Comparison of ENCODE assay signal across 18 mouse cellular contexts in the genomic region with DNA sequence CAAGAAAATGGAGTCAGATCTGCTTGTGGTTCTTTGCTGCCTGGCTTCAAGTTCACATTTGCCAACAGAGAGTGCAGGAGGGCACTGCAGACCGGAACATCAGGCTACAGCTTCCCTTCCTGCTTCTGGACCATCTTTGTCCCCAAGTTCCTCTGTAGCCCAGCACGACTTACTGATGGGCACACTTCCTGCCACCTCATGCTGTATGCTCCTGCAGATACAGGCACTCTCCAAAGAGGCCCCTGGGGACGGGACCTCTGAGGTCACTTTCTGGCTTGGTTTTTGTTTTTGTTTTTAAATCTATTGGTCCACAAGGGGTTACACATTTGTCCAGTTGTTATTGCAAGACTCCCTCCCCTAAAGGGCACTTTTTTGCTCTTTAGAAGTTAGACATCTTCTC. TPM values are rescaled to one million over a fixed set of nuclear protein-coding genes. Genes with fewer than 3 reads are reported as not detected.
A peak's percentile ranks its signal among the peaks of the same experiment; 100 is the strongest.
DNase-seq lines count a peak whose midpoint lies in the region; ATAC-seq lines count a peak whose summit lies in the region.
"Had no signal": no experiment of that assay in that cellular context is flagged by ENCODE, and none has a peak within 500 bp of the region (broad histone marks: within the 10 kb centered on the region; RNA-seq: fewer than 3 reads in every experiment).

No protein-coding gene starts in this region.

- H3K27ac ChIP-seq in lung, embryonic 16.5 days (ENCODE audit: low read length): 0 out of 2 replicates have a peak overlapping the region, but pooled peaks have one; percentile 24
- no peak overlapping the region for H3K27ac ChIP-seq in forebrain, embryonic 10.5 days
- H3K27ac ChIP-seq: embryonic facial prominence, embryonic 13.5 days; kidney, postnatal 0 days; limb, embryonic 15.5 days; midbrain, embryonic 12.5 days; neural tube, embryonic 12.5 days had no signal

- H3K36me3 ChIP-seq in lung, embryonic 16.5 days (ENCODE audit: control insufficient read depth, insufficient read depth, low read length): peaks cover 8% of the 10 kb centered on the region
- peaks cover 77% of the 10 kb centered on the region for H3K36me3 ChIP-seq in forebrain, embryonic 10.5 days (replicated peaks)

- no peak overlapping the region for H3K9ac ChIP-seq in lung, embryonic 16.5 days (ENCODE audit: low read length)
- H3K9ac ChIP-seq: embryonic facial prominence, embryonic 13.5 days; limb, embryonic 15.5 days; midbrain, embryonic 12.5 days; neural tube, embryonic 12.5 days had no signal

- no peak for ATAC-seq in lung, embryonic 16.5 days (ENCODE audit: low read depth)
- 0 out of 2 replicates have a peak, but pooled peaks have one; percentile 33 for ATAC-seq in granulocyte monocyte progenitor cell, adult 5-6 weeks (replicated peaks; ENCODE audit: poor library complexity, severe bottlenecking)
- ATAC-seq: forebrain, embryonic 16.5 days had no signal

- no peaks in the 10 kb centered on the region for H3K27me3 ChIP-seq in lung, embryonic 16.5 days (ENCODE audit: control insufficient read depth, insufficient read depth, low read depth, low read length)
- no peaks in the 10 kb centered on the region for H3K27me3 ChIP-seq in forebrain, embryonic 10.5 days (ENCODE audit: poor library complexity, severe bottlenecking)
- H3K27me3 ChIP-seq: embryonic facial prominence, embryonic 13.5 days; limb, embryonic 15.5 days; midbrain, embryonic 12.5 days; neural tube, embryonic 12.5 days had no signal

- peak; percentile 2 for DNase-seq in embryo, embryonic 10.5 days (ENCODE audit: low spot score)
- no peak for DNase-seq in embryo, embryonic 9.5 days (ENCODE audit: extremely low spot score)
- peak; percentile 40 for DNase-seq in kidney, postnatal 10 days
- no peak for DNase-seq in kidney, adult 9 months
- DNase-seq in lung, postnatal 14 days: no peak
- no peak for DNase-seq in forebrain, embryonic 10.5 days (ENCODE audit: extremely low spot score, low spot score)
- DNase-seq: B cell, adult 2 months; cerebellum, adult 2 months; cerebellum, postnatal 36 days; right cerebral cortex, postnatal 4 days had no signal

- no peaks in the 10 kb centered on the region for H3K9me3 ChIP-seq in lung, embryonic 16.5 days (ENCODE audit: control insufficient read depth, low read length)
- H3K9me3 ChIP-seq in forebrain, embryonic 10.5 days: no peaks in the 10 kb centered on the region
- H3K9me3 ChIP-seq: embryonic facial prominence, embryonic 13.5 days; limb, embryonic 15.5 days; midbrain, embryonic 12.5 days; neural tube, embryonic 12.5 days had no signal

- WGBS in lung, embryonic 16.5 days: 46% methylated on average over 3 of the region's 3 CpGs
- 70% methylated on average over 3 of the region's 3 CpGs for WGBS in forebrain, embryonic 10.5 days

- no peak overlapping the region for H3K4me2 ChIP-seq in lung, embryonic 16.5 days (ENCODE audit: low read depth, low read length)
- H3K4me2 ChIP-seq: embryonic facial prominence, embryonic 13.5 days; limb, embryonic 15.5 days; midbrain, embryonic 12.5 days; neural tube, embryonic 12.5 days had no signal

- peaks cover 3% of the 10 kb centered on the region; the same call in 1 of the 2 replicates for H3K4me1 ChIP-seq in lung, embryonic 16.5 days (replicated peaks; ENCODE audit: control insufficient read depth, insufficient read depth, low read length)
- H3K4me1 ChIP-seq in forebrain, embryonic 10.5 days: no peaks in the 10 kb centered on the region
- H3K4me1 ChIP-seq: embryonic facial prominence, embryonic 13.5 days; limb, embryonic 15.5 days; midbrain, embryonic 12.5 days; neural tube, embryonic 12.5 days had no signal

- H3K4me3 ChIP-seq in lung, embryonic 16.5 days (ENCODE audit: low read length): no peak overlapping the region
- no peak overlapping the region for H3K4me3 ChIP-seq in forebrain, embryonic 10.5 days
- H3K4me3 ChIP-seq: embryonic facial prominence, embryonic 13.5 days; limb, embryonic 15.5 days; midbrain, embryonic 12.5 days; neural tube, embryonic 12.5 days had no signal

RNA-seq across cellular contexts. Expression of a gene that starts 19.2 kb away (rescaled TPM):
- polyA plus RNA-seq in lung, embryonic 16.5 days (2015; fragmentation: Nextera tagmentation; extraction: Ambion mirVana): 64.7 and 71.5 TPM in 2 replicates
- total RNA-seq in granulocyte monocyte progenitor cell, adult 5-6 weeks (2014; fragmentation: Nextera tagmentation): 89.3 and 102 TPM in 2 replicates
- 71.9 and 93.9 TPM in 2 replicates for total RNA-seq in granulocyte monocyte progenitor cell, adult 5-6 weeks (2017)
- 106 and 111 TPM in 2 replicates for polyA plus RNA-seq in forebrain, embryonic 10.5 days (2016; fragmentation: Nextera tagmentation; extraction: Ambion mirVana)

RNA-seq across cellular contexts. Expression of a gene that starts 33.6 kb away (rescaled TPM):
- 145 and 154 TPM in 2 replicates for polyA plus RNA-seq in lung, embryonic 16.5 days (2015; fragmentation: Nextera tagmentation; extraction: Ambion mirVana)
- 81.0 and 106 TPM in 2 replicates for total RNA-seq in granulocyte monocyte progenitor cell, adult 5-6 weeks (2014; fragmentation: Nextera tagmentation)
- 138 and 194 TPM in 2 replicates for total RNA-seq in granulocyte monocyte progenitor cell, adult 5-6 weeks (2017)
- 75.9 and 78.8 TPM in 2 replicates for polyA plus RNA-seq in forebrain, embryonic 10.5 days (2016; fragmentation: Nextera tagmentation; extraction: Ambion mirVana)

RNA-seq across cellular contexts. Expression of a gene that starts 33.7 kb away (rescaled TPM):
- 80.2 and 85.1 TPM in 2 replicates for polyA plus RNA-seq in lung, embryonic 16.5 days (2015; fragmentation: Nextera tagmentation; extraction: Ambion mirVana)
- total RNA-seq in granulocyte monocyte progenitor cell, adult 5-6 weeks (2014; fragmentation: Nextera tagmentation): 13.2 and 15.1 TPM in 2 replicates
- total RNA-seq in granulocyte monocyte progenitor cell, adult 5-6 weeks (2017): 3.3 and 5.6 TPM in 2 replicates
- polyA plus RNA-seq in forebrain, embryonic 10.5 days (2016; fragmentation: Nextera tagmentation; extraction: Ambion mirVana): 96.4 and 97.2 TPM in 2 replicates

RNA-seq across cellular contexts. Expression of a gene that starts 57.8 kb away (rescaled TPM):
- polyA plus RNA-seq in lung, embryonic 16.5 days (2015; fragmentation: Nextera tagmentation; extraction: Ambion mirVana): 142 TPM in 2 replicates
- total RNA-seq in granulocyte monocyte progenitor cell, adult 5-6 weeks (2014; fragmentation: Nextera tagmentation): 61.3 and 68.8 TPM in 2 replicates
- total RNA-seq in granulocyte monocyte progenitor cell, adult 5-6 weeks (2017): 64.5 and 85.8 TPM in 2 replicates
- polyA plus RNA-seq in forebrain, embryonic 10.5 days (2016; fragmentation: Nextera tagmentation; extraction: Ambion mirVana): 144 and 148 TPM in 2 replicates

RNA-seq across cellular contexts. Expression of a gene that starts 57.8 kb away (rescaled TPM):
- polyA plus RNA-seq in lung, embryonic 16.5 days (2015; fragmentation: Nextera tagmentation; extraction: Ambion mirVana): 44.9 and 48.3 TPM in 2 replicates
- total RNA-seq in granulocyte monocyte progenitor cell, adult 5-6 weeks (2014; fragmentation: Nextera tagmentation): 21.9 and 36.8 TPM in 2 replicates
- total RNA-seq in granulocyte monocyte progenitor cell, adult 5-6 weeks (2017): 25.5 and 29.9 TPM in 2 replicates
- polyA plus RNA-seq in forebrain, embryonic 10.5 days (2016; fragmentation: Nextera tagmentation; extraction: Ambion mirVana): 76.7 and 78.5 TPM in 2 replicates

Comparison
In these comparisons a context has a peak if more than half of its experiments do, and no peak if none do; other contexts are left out.
1. DNase-seq: peak in embryo, embryonic 10.5 days (single experiment) and kidney, postnatal 10 days (single experiment); none in embryo, embryonic 9.5 days (single experiment), kidney, adult 9 months (single experiment), lung, postnatal 14 days (single experiment) and forebrain, embryonic 10.5 days (single experiment).